Comparison of ENCODE assay signal across 11 mouse cellular contexts in genomic region chr8:120697979-120698272, GRCm38 (mm10). TPM values are rescaled to one million over a fixed set of nuclear protein-coding genes. Genes with fewer than 3 reads are reported as not detected.
DNase-seq lines count a peak whose midpoint lies in the region; ATAC-seq and TF ChIP-seq lines count a peak whose summit lies in the region.
"Had no signal": no experiment of that assay in that cellular context is flagged by ENCODE, and none has a peak within 500 bp of the region (broad histone marks: within the 10 kb centered on the region; RNA-seq: fewer than 3 reads in every experiment).

No protein-coding gene starts in this region.

- no peak overlapping the region for H3K27ac ChIP-seq in lung, postnatal 0 days (ENCODE audit: low read length)
- H3K27ac ChIP-seq in stomach, embryonic 15.5 days = 0 out of 2 replicates have a peak overlapping the region, but pooled peaks have one; percentile 36
- no peak overlapping the region for H3K27ac ChIP-seq in hindbrain, embryonic 14.5 days

- H3K9ac ChIP-seq in lung, postnatal 0 days (replicated peaks; ENCODE audit: low read depth) = no peak overlapping the region
- H3K9ac ChIP-seq in stomach, embryonic 15.5 days = no peak overlapping the region
- H3K9ac ChIP-seq in hindbrain, embryonic 14.5 days = no peak overlapping the region

- H3K9me3 ChIP-seq in lung, postnatal 0 days (ENCODE audit: low read length) = no peaks in the 10 kb centered on the region
- H3K9me3 ChIP-seq in stomach, embryonic 15.5 days = no peaks in the 10 kb centered on the region
- no peaks in the 10 kb centered on the region for H3K9me3 ChIP-seq in hindbrain, embryonic 14.5 days (ENCODE audit: control insufficient read depth, low read length)

- no peaks in the 10 kb centered on the region for H3K36me3 ChIP-seq in lung, postnatal 0 days (ENCODE audit: insufficient read depth, low read length)
- H3K36me3 ChIP-seq in stomach, embryonic 15.5 days = no peaks in the 10 kb centered on the region
- H3K36me3 ChIP-seq in hindbrain, embryonic 14.5 days (replicated peaks; ENCODE audit: control insufficient read depth, insufficient read depth) = no peaks in the 10 kb centered on the region

- peak; percentile 69 for TF ChIP-seq CTCF in lung, postnatal 0 days (IDR thresholded peaks at IDR 0.05)

- H3K4me3 ChIP-seq in lung, postnatal 0 days (ENCODE audit: low read depth, low read length) = no peak overlapping the region
- no peak overlapping the region for H3K4me3 ChIP-seq in stomach, embryonic 15.5 days (replicated peaks)
- H3K4me3 ChIP-seq in hindbrain, embryonic 14.5 days (replicated peaks; ENCODE audit: low read length) = no peak overlapping the region
- H3K4me3 ChIP-seq: erythroblast, embryonic 14.5 days had no signal

- H3K4me1 ChIP-seq in lung, postnatal 0 days (ENCODE audit: insufficient read depth, low read depth, low read length) = peaks cover 13% of the 10 kb centered on the region
- peaks cover 34% of the 10 kb centered on the region for H3K4me1 ChIP-seq in stomach, embryonic 15.5 days
- no peaks in the 10 kb centered on the region; the same call in 1 of the 2 replicates for H3K4me1 ChIP-seq in hindbrain, embryonic 14.5 days (replicated peaks; ENCODE audit: control insufficient read depth, insufficient read depth, low read length)

- DNase-seq in cerebellum, postnatal 10 days = peak; percentile 47 to 60
- no peak for DNase-seq in cerebellum, adult 11 months
- DNase-seq in lung, postnatal 0 days (ENCODE audit: low spot score) = no peak
- DNase-seq in lung, postnatal 25 days (ENCODE audit: low spot score) = no peak
- no peak for DNase-seq in hindbrain, embryonic 14.5 days (ENCODE audit: low spot score)
- no peak for DNase-seq in kidney, adult 8-10 months
- DNase-seq: cerebellum, adult 11-12 months had no signal

- TF ChIP-seq EP300 in lung, postnatal 0 days (IDR thresholded peaks at IDR 0.05) = no peak

- no peak overlapping the region for H3K4me2 ChIP-seq in lung, postnatal 0 days (replicated peaks; ENCODE audit: low read depth, low read length)
- no peak overlapping the region for H3K4me2 ChIP-seq in stomach, embryonic 15.5 days
- no peak overlapping the region for H3K4me2 ChIP-seq in hindbrain, embryonic 14.5 days (replicated peaks)

- no peak for ATAC-seq in lung, postnatal 0 days
- ATAC-seq in erythroblast, adult 5-6 weeks (replicated peaks; ENCODE audit: low FRiP score, poor library complexity, severe bottlenecking) = 0 out of 2 replicates have a peak, but pooled peaks have one; percentile 49
- no peak for ATAC-seq in stomach, embryonic 15.5 days (ENCODE audit: insufficient read depth, low FRiP score, low read depth)
- no peak for ATAC-seq in hindbrain, embryonic 14.5 days (ENCODE audit: low FRiP score)

- no peaks in the 10 kb centered on the region for H3K27me3 ChIP-seq in lung, postnatal 0 days (replicated peaks; ENCODE audit: insufficient read depth, low read length)
- H3K27me3 ChIP-seq in stomach, embryonic 15.5 days (replicated peaks) = no peaks in the 10 kb centered on the region
- H3K27me3 ChIP-seq in hindbrain, embryonic 14.5 days (ENCODE audit: control insufficient read depth, insufficient read depth, low read length) = no peaks in the 10 kb centered on the region; the same call in 1 of the 2 replicates

RNA-seq across cellular contexts. Expression of gene Emc8, which starts 29.6 kb away (rescaled TPM):
- polyA plus RNA-seq in lung, postnatal 0 days (2015; fragmentation: Nextera tagmentation; extraction: Ambion mirVana) = 131 and 137 TPM in 2 replicates
- 10.9 and 16.7 TPM in 2 replicates for total RNA-seq in erythroblast, adult 5-6 weeks (2015; ENCODE audit: low replicate concordance)
- 1.8 and 33.7 TPM in 2 replicates for total RNA-seq in erythroblast, adult 5-6 weeks (2017; ENCODE audit: low replicate concordance)
- polyA plus RNA-seq in stomach, embryonic 15.5 days (2015; fragmentation: Nextera tagmentation; extraction: Ambion mirVana) = 208 and 227 TPM in 2 replicates
- polyA plus RNA-seq in hindbrain, embryonic 14.5 days (2014; fragmentation: Nextera tagmentation; extraction: Ambion mirVana) = 113 and 138 TPM in 2 replicates

RNA-seq across cellular contexts. Expression of gene Cox4i1, which starts 29.9 kb away (rescaled TPM):
- 1,092 and 1,166 TPM in 2 replicates for polyA plus RNA-seq in lung, postnatal 0 days (2015; fragmentation: Nextera tagmentation; extraction: Ambion mirVana)
- total RNA-seq in erythroblast, adult 5-6 weeks (2015; ENCODE audit: low replicate concordance) = 237 and 289 TPM in 2 replicates
- 101 and 131 TPM in 2 replicates for total RNA-seq in erythroblast, adult 5-6 weeks (2017; ENCODE audit: low replicate concordance)
- polyA plus RNA-seq in stomach, embryonic 15.5 days (2015; fragmentation: Nextera tagmentation; extraction: Ambion mirVana) = 1,112 and 1,167 TPM in 2 replicates
- polyA plus RNA-seq in hindbrain, embryonic 14.5 days (2014; fragmentation: Nextera tagmentation; extraction: Ambion mirVana) = 1,174 and 1,254 TPM in 2 replicates

RNA-seq across cellular contexts. Expression of gene Gm27021, which starts 30.0 kb away (rescaled TPM):
- polyA plus RNA-seq in lung, postnatal 0 days (2015; fragmentation: Nextera tagmentation; extraction: Ambion mirVana) = 1.00 and 1.3 TPM in 2 replicates
- not detected in 2 replicates for total RNA-seq in erythroblast, adult 5-6 weeks (2015; ENCODE audit: low replicate concordance)
- total RNA-seq in erythroblast, adult 5-6 weeks (2017; ENCODE audit: low replicate concordance) = not detected in 2 replicates
- 2.0 and 3.0 TPM in 2 replicates for polyA plus RNA-seq in stomach, embryonic 15.5 days (2015; fragmentation: Nextera tagmentation; extraction: Ambion mirVana)
- polyA plus RNA-seq in hindbrain, embryonic 14.5 days (2014; fragmentation: Nextera tagmentation; extraction: Ambion mirVana) = 4.4 and 10.0 TPM in 2 replicates

RNA-seq across cellular contexts. Expression of gene Irf8, which starts 38.2 kb away (rescaled TPM):
- 36.0 and 36.4 TPM in 2 replicates for polyA plus RNA-seq in lung, postnatal 0 days (2015; fragmentation: Nextera tagmentation; extraction: Ambion mirVana)
- 14.6 and 17.5 TPM in 2 replicates for total RNA-seq in erythroblast, adult 5-6 weeks (2015; ENCODE audit: low replicate concordance)
- 21.6 and 24.6 TPM in 2 replicates for total RNA-seq in erythroblast, adult 5-6 weeks (2017; ENCODE audit: low replicate concordance)
- 21.8 and 23.0 TPM in 2 replicates for polyA plus RNA-seq in stomach, embryonic 15.5 days (2015; fragmentation: Nextera tagmentation; extraction: Ambion mirVana)
- 3.2 and 5.1 TPM in 2 replicates for polyA plus RNA-seq in hindbrain, embryonic 14.5 days (2014; fragmentation: Nextera tagmentation; extraction: Ambion mirVana)
- polyA plus RNA-seq: C2C12 had no signal

RNA-seq across cellular contexts. Expression of gene 1190005I06Rik, which starts 50.5 kb away (rescaled TPM):
- polyA plus RNA-seq in lung, postnatal 0 days (2015; fragmentation: Nextera tagmentation; extraction: Ambion mirVana) = 2.0 and 2.1 TPM in 2 replicates
- 2.3 TPM in 1 of 2 replicates, not detected in the other for total RNA-seq in erythroblast, adult 5-6 weeks (2015; ENCODE audit: low replicate concordance)
- 5.0 TPM in 1 of 2 replicates, not detected in the other for total RNA-seq in erythroblast, adult 5-6 weeks (2017; ENCODE audit: low replicate concordance)
- 2.4 and 3.8 TPM in 2 replicates for polyA plus RNA-seq in stomach, embryonic 15.5 days (2015; fragmentation: Nextera tagmentation; extraction: Ambion mirVana)
- polyA plus RNA-seq in hindbrain, embryonic 14.5 days (2014; fragmentation: Nextera tagmentation; extraction: Ambion mirVana) = 12.4 and 15.4 TPM in 2 replicates

Comparison
In these comparisons a context has a peak if more than half of its experiments do, and no peak if none do; other contexts are left out.
1. DNase-seq: peak in cerebellum, postnatal 10 days (2 of 2); none in cerebellum, adult 11 months (single experiment), lung, postnatal 0 days (single experiment), lung, postnatal 25 days (single experiment), hindbrain, embryonic 14.5 days (single experiment) and kidney, adult 8-10 months (0 of 2).